Mouse (Mus musculus) midbrain, embryonic 13.5 days (tissue): ENCODE results near the gene Plac1. TPM values are rescaled to one million over a fixed set of nuclear protein-coding genes. Genes with fewer than 3 reads are reported as not detected.
A peak's percentile ranks its signal among the peaks of the same experiment; 100 is the strongest.
"Not testable (repeated sequence)": the region's sequence is repeated elsewhere in the genome, so short reads cannot be mapped to it uniquely, and the experiment has no call there.

ENCODE experiments used
- ATAC-seq: fragments of 200-750 bp; cut with Nextera tagmentation; 2 replicates; pipeline ENCODE4 v1.8.0; 2017; ENCODE audit warnings: mild to moderate bottlenecking, moderate TSS enrichment, moderate library complexity
- H3K27ac ChIP-seq: fragments of 300-500 bp; sonication (generic); 2 replicates; pipeline ENCODE4 v1.5.1; 2015; ENCODE audit warnings: inconsistent platforms, mild to moderate bottlenecking, moderate library complexity
- H3K27me3 ChIP-seq: fragments of 300-500 bp; sonication (generic); 2 replicates; pipeline ENCODE4 v1.6.1; 2015; ENCODE audit warnings: mild to moderate bottlenecking, inconsistent platforms
- H3K36me3 ChIP-seq: fragments of 300-500 bp; sonication (generic); 2 replicates; pipeline ENCODE4 v1.6.1; 2015; ENCODE audit warnings: mild to moderate bottlenecking, inconsistent platforms
- H3K4me1 ChIP-seq: fragments of 300-500 bp; sonication (generic); replicated peaks from 2 replicates; pipeline ENCODE4 v1.6.1; 2015; ENCODE audit warnings: inconsistent platforms
- H3K4me2 ChIP-seq: fragments of 300-500 bp; sonication (generic); replicated peaks from 2 replicates; pipeline ENCODE4 v1.6.1; 2015; ENCODE audit warnings: moderate library complexity, mild to moderate bottlenecking, inconsistent platforms
- H3K4me3 ChIP-seq: fragments of 300-500 bp; sonication (generic); replicated peaks from 2 replicates; pipeline ENCODE4 v1.5.1; 2015; ENCODE audit warnings: mild to moderate bottlenecking, inconsistent platforms
- H3K9ac ChIP-seq: fragments of 300-500 bp; sonication (generic); replicated peaks from 2 replicates; pipeline ENCODE4 v1.6.1; 2015; ENCODE audit warnings: mild to moderate bottlenecking, inconsistent platforms
- H3K9me3 ChIP-seq: fragments of 300-500 bp; sonication (generic); 2 replicates; pipeline ENCODE4 v1.6.1; 2016; ENCODE audit warnings: mild to moderate bottlenecking, inconsistent platforms
- WGBS: fragments of 180-500 bp; shearing (Covaris S2); methylation state at CpG from one replicate; pipeline ENCODE4 v1.1.7; 2015; 5-methylcytosine and 5-hydroxymethylcytosine counted together
- microRNA counts: library from miRNA; unstranded; fragments of <30 nt; microRNA quantifications from one replicate; lab custom pipeline; 2016
- microRNA-seq: library from miRNA; unstranded; fragments of <30 nt; microRNA quantifications from one replicate; pipeline ENCODE4, GENCODE M21; 2016
- polyA plus RNA-seq: library from polyadenylated mRNA; unstranded; fragments of >200 nt; fragmentation: Nextera tagmentation; extraction: Ambion mirVana; gene quantifications from 2 replicates; pipeline ENCODE4 v1.2.1, GENCODE M21; 2015

Plac1 gene
- polyA plus RNA-seq, 1 experiment from 2014 or later = 0.58 TPM

- H3K4me1 ChIP-seq = no peaks in the 10 kb centered on the region
- no peak overlapping the region for H3K9ac ChIP-seq
- H3K36me3 ChIP-seq = 0 out of 2 replicates have a peak, but pooled peaks cover 3% of the 10 kb centered on the region
- WGBS = 71% methylated on average over 11 of the region's 11 CpGs
- no peak overlapping the region for H3K27ac ChIP-seq
- H3K9me3 ChIP-seq = no peaks in the 10 kb centered on the region
- no peak overlapping the region for H3K4me2 ChIP-seq
- no peak overlapping the region for H3K4me3 ChIP-seq
- ATAC-seq = no peak
- H3K27me3 ChIP-seq = no peaks in the 10 kb centered on the region
Observed at GRCm38 (mm10) chrX:53025471-53026223, 214.3 kb downstream of the Plac1 start.

- H3K27ac ChIP-seq, H3K27me3 ChIP-seq, H3K4me2 ChIP-seq, H3K9me3 ChIP-seq, H3K4me1 ChIP-seq, H3K36me3 ChIP-seq, H3K9ac ChIP-seq, H3K4me3 ChIP-seq, ATAC-seq: not testable (repeated sequence)
- WGBS = 29% methylated on average over 3 of the region's 3 CpGs
Observed at GRCm38 (mm10) chrX:53024268-53024667, 215.6 kb downstream of the Plac1 start.

GRCm38 (mm10) chrX:53023021-53023420 is 216.9 kb downstream of the Plac1 start:
- 85% methylated on average over 2 of the region's 2 CpGs for WGBS
- Histone ChIP-seq H3K4me2 (no peak overlapping the region), H3K27ac (no peak overlapping the region), H3K4me3 (no peak overlapping the region), H3K9ac (no peak overlapping the region), H3K4me1 (no peaks in the 10 kb centered on the region), H3K9me3 (no peaks in the 10 kb centered on the region), H3K36me3 (0 out of 2 replicates have a peak, but pooled peaks cover 3% of the 10 kb centered on the region), H3K27me3 (no peaks in the 10 kb centered on the region)
- ATAC-seq = no peak

MicroRNAs within 50 kb of the gene (microRNA counts, 519-probe panel; counts per million panel counts)
- microRNA mmu-miR-322 (lab: Ali Mortazavi, UCI) = 4,602 counts per million, percentile 83 among the panel's probes with 10 or more counts
- microRNA mmu-miR-351 (lab: Ali Mortazavi, UCI) = 110 counts per million, percentile 56 among the panel's probes with 10 or more counts
- microRNA mmu-miR-450a-3p (lab: Ali Mortazavi, UCI) = 110 counts per million, percentile 56 among the panel's probes with 10 or more counts
- microRNA mmu-miR-450a-5p (lab: Ali Mortazavi, UCI) = 3,775 counts per million, percentile 71 among the panel's probes with 10 or more counts
- 110 counts per million, percentile 56 among the panel's probes with 10 or more counts for microRNA mmu-miR-450b-3p (lab: Ali Mortazavi, UCI)
- 110 counts per million, percentile 56 among the panel's probes with 10 or more counts for microRNA mmu-miR-450b-5p (lab: Ali Mortazavi, UCI)
- 110 counts per million, percentile 56 among the panel's probes with 10 or more counts for microRNA mmu-miR-503 (lab: Ali Mortazavi, UCI)
- 110 counts per million, percentile 56 among the panel's probes with 10 or more counts for microRNA mmu-miR-542-3p (lab: Ali Mortazavi, UCI)
- 2,679 counts per million, percentile 63 among the panel's probes with 10 or more counts for microRNA mmu-miR-542-5p (lab: Ali Mortazavi, UCI)

Small RNA genes within 50 kb of the gene (microRNA-seq; reads per million reads assigned to microRNA genes)
- 9,288 reads per million, percentile 95 among the genes with 10 or more reads in this experiment for gene Mir322
- gene Mir351 = 883 reads per million, percentile 78 among the genes with 10 or more reads in this experiment
- 3.1 reads per million, percentile 11 among the genes with 10 or more reads in this experiment for gene Mir450-1
- gene Mir450-2 = 2.3 reads per million, percentile 5 among the genes with 10 or more reads in this experiment
- gene Mir450b = 47.2 reads per million, percentile 45 among the genes with 10 or more reads in this experiment
- gene Mir503 = 104 reads per million, percentile 53 among the genes with 10 or more reads in this experiment
- 245 reads per million, percentile 63 among the genes with 10 or more reads in this experiment for gene Mir542

Other genes with a start within 250 kb of the Plac1 start
- gene Fam122b, start 29.7 kb upstream of the Plac1 start, polyA plus RNA-seq = 3.7 and 4.4 TPM in 2 replicates
- not detected in 2 replicates for gene Fam122c, start 33.3 kb upstream of the Plac1 start, polyA plus RNA-seq
- gene Mospd1, start 130.4 kb upstream of the Plac1 start, polyA plus RNA-seq = 55.8 and 62.6 TPM in 2 replicates
- gene Etd, start 194.8 kb upstream of the Plac1 start, polyA plus RNA-seq = not detected in 2 replicates